Mouse (Mus musculus) midbrain, postnatal 0 days (tissue): Measurements from ENCODE around the gene Vmn2r36. TPM values are rescaled to one million over a fixed set of nuclear protein-coding genes. Genes with fewer than 3 reads are reported as not detected.
"Not testable (repeated sequence)": the region's sequence is repeated elsewhere in the genome, so short reads cannot be mapped to it uniquely, and the experiment has no call there.

ENCODE experiments used
- ATAC-seq: fragments of 200-750 bp; cut with Nextera tagmentation; 2 replicates; pipeline ENCODE4 v1.8.0; 2017; ENCODE audit warnings: moderate number of reproducible peaks, mild to moderate bottlenecking, moderate TSS enrichment, moderate library complexity; ENCODE audit not compliant: low FRiP score
- DNase-seq: peaks from one replicate; pipeline ENCODE4 v3.0.0-alpha.2; 2015; ENCODE audit warnings: low spot score
- H3K27ac ChIP-seq: fragments of 300-500 bp; sonication (generic); 2 replicates; pipeline ENCODE4 v1.5.1; 2014; ENCODE audit warnings: low read depth, mild to moderate bottlenecking, low read length, mixed read lengths
- H3K27me3 ChIP-seq: fragments of 300-500 bp; sonication (generic); 2 replicates; pipeline ENCODE4 v1.6.1; 2014; ENCODE audit warnings: low read length, control low read depth, mixed read lengths; ENCODE audit not compliant: insufficient read depth
- H3K36me3 ChIP-seq: fragments of 300-500 bp; sonication (generic); 2 replicates; pipeline ENCODE4 v1.6.1; 2014; ENCODE audit warnings: low read length, control low read depth, mixed read lengths; ENCODE audit not compliant: insufficient read depth
- H3K4me1 ChIP-seq: fragments of 300-500 bp; sonication (generic); 2 replicates; pipeline ENCODE4 v1.6.1; 2014; ENCODE audit warnings: mild to moderate bottlenecking, control low read depth, antibody characterized with exemption, low read length, mixed read lengths; ENCODE audit not compliant: insufficient read depth
- H3K4me2 ChIP-seq: fragments of 300-500 bp; sonication (generic); 2 replicates; pipeline ENCODE4 v1.6.1; 2014; ENCODE audit warnings: low read depth, mild to moderate bottlenecking, low read length, mixed read lengths; ENCODE audit not compliant: poor library complexity, severe bottlenecking
- H3K4me3 ChIP-seq: fragments of 300-500 bp; sonication (generic); 2 replicates; pipeline ENCODE4 v1.5.1; 2014; ENCODE audit warnings: low read depth, mild to moderate bottlenecking, low read length, moderate library complexity
- H3K9ac ChIP-seq: fragments of 300-500 bp; sonication (generic); replicated peaks from 2 replicates; pipeline ENCODE4 v1.6.1; 2014; ENCODE audit warnings: mild to moderate bottlenecking, low read length, moderate library complexity, mixed read lengths; ENCODE audit not compliant: poor library complexity, severe bottlenecking
- H3K9me3 ChIP-seq: fragments of 300-500 bp; sonication (generic); 2 replicates; pipeline ENCODE4 v1.6.1; 2016; ENCODE audit warnings: low read length, control low read depth
- WGBS: fragments of 180-500 bp; shearing (Covaris S2); extraction: QIAGEN DNeasy Blood & Tissue Kit; methylation state at CpG from one replicate; pipeline ENCODE4 v1.1.7; 2014; 5-methylcytosine and 5-hydroxymethylcytosine counted together
- polyA plus RNA-seq: library from polyadenylated mRNA; unstranded; fragments of >200 nt; fragmentation: Nextera tagmentation; extraction: Ambion mirVana; gene quantifications from 2 replicates; pipeline ENCODE4 v1.2.1, GENCODE M21; 2015
- total RNA-seq: library from RNA; depleted of rRNA; stranded (reverse); fragments of >200 nt; gene quantifications from 2 replicates; pipeline ENCODE4 v1.2.3, GENCODE M21; 2014; rRNA removed

The Vmn2r36 gene
- total RNA-seq, result not detected in 2 replicates
- not detected in 2 replicates for polyA plus RNA-seq

GRCm38 (mm10) chr7:7902395-7902794, at the start of gene Vmn2r36:
TSS of gene Vmn2r36 (minus strand) at chr7:7902495.
- H3K4me1 ChIP-seq, H3K4me2 ChIP-seq, ATAC-seq, H3K9ac ChIP-seq, H3K36me3 ChIP-seq, H3K4me3 ChIP-seq, H3K27me3 ChIP-seq, H3K27ac ChIP-seq, DNase-seq, H3K9me3 ChIP-seq: not testable (repeated sequence)
- no CpG with 5 or more reads among the region's 1 CpGs for WGBS

Other genes with a start within 250 kb of the Vmn2r36 start
- not detected in 2 replicates for gene Vmn2r34, start 213.0 kb downstream of the Vmn2r36 start, total RNA-seq
- gene Vmn2r34, start 213.0 kb downstream of the Vmn2r36 start, polyA plus RNA-seq, result not detected in 2 replicates
- gene Vmn2r35, start 82.6 kb downstream of the Vmn2r36 start, total RNA-seq, result not detected in 2 replicates
- gene Vmn2r35, start 82.6 kb downstream of the Vmn2r36 start, polyA plus RNA-seq, result not detected in 2 replicates